Mouse (Mus musculus): ENCODE results near the gene Chn2.

- no peak for TF ChIP-seq CTCF (conservative IDR thresholded peaks at IDR 0.05; ENCODE audit: low read length)
- no peak for TF ChIP-seq NANOG (IDR thresholded peaks at IDR 0.05; ENCODE audit: borderline replicate concordance, low read length)
These were observed 22.0 kb downstream of the Chn2 start for GRCm38 (mm10) chr6:54061375-54061774.

Data from E14TG2a.4 (cell line).